Mouse (Mus musculus): ENCODE data around the gene Tlr13.

- TF ChIP-seq GATA1 (IDR thresholded peaks at IDR 0.05; ENCODE audit: borderline replicate concordance, low read length) (no peak), FLI1 (IDR thresholded peaks at IDR 0.05; ENCODE audit: low read length) (no peak)
Observed at GRCm38 (mm10) chrX:106198904-106199303, 55.9 kb downstream of the Tlr13 start.

Data from megakaryocyte, embryonic 14.5 days (primary cell).